Mouse (Mus musculus) heart, embryonic 12.5 days (tissue): Measurements from ENCODE around the gene Apoc2. TPM values are rescaled to one million over a fixed set of nuclear protein-coding genes. Genes with fewer than 3 reads are reported as not detected.

Experiments used
- ATAC-seq: fragments of 200-750 bp; cut with Nextera tagmentation; 2 replicates; pipeline ENCODE4 v1.8.0; 2017; ENCODE audit warnings: moderate TSS enrichment, moderate library complexity; ENCODE audit not compliant: insufficient number of reproducible peaks, low FRiP score
- H3K27ac ChIP-seq: fragments of 300-500 bp; sonication (generic); 2 replicates; pipeline ENCODE4 v1.5.1; 2016; ENCODE audit warnings: mild to moderate bottlenecking, moderate library complexity; ENCODE audit not compliant: poor library complexity, severe bottlenecking
- H3K27me3 ChIP-seq: fragments of 300-500 bp; sonication (generic); replicated peaks from 2 replicates; pipeline ENCODE4 v1.6.1; 2016; ENCODE audit warnings: mild to moderate bottlenecking, moderate library complexity
- H3K36me3 ChIP-seq: fragments of 300-500 bp; sonication (generic); 2 replicates; pipeline ENCODE4 v1.6.1; 2016; ENCODE audit warnings: mild to moderate bottlenecking, moderate library complexity
- H3K4me1 ChIP-seq: fragments of 300-500 bp; sonication (generic); replicated peaks from 2 replicates; pipeline ENCODE4 v1.6.1; 2016; ENCODE audit warnings: mild to moderate bottlenecking
- H3K4me2 ChIP-seq: fragments of 300-500 bp; sonication (generic); 2 replicates; pipeline ENCODE4 v1.6.1; 2016; ENCODE audit warnings: mild to moderate bottlenecking, moderate library complexity
- H3K4me3 ChIP-seq: fragments of 300-500 bp; sonication (generic); 2 replicates; pipeline ENCODE4 v1.5.1; 2016; ENCODE audit warnings: mild to moderate bottlenecking
- H3K9ac ChIP-seq: fragments of 300-500 bp; sonication (generic); 2 replicates; pipeline ENCODE4 v1.6.1; 2016; ENCODE audit warnings: mild to moderate bottlenecking, moderate library complexity
- H3K9me3 ChIP-seq: fragments of 300-500 bp; sonication (generic); replicated peaks from 2 replicates; pipeline ENCODE4 v1.6.1; 2016; ENCODE audit warnings: mild to moderate bottlenecking, moderate library complexity
- WGBS: fragments of 180-500 bp; shearing (Covaris S2); methylation state at CpG from one replicate; pipeline ENCODE4 v1.1.7; 2016; 5-methylcytosine and 5-hydroxymethylcytosine counted together
- polyA plus RNA-seq: library from polyadenylated mRNA; unstranded; fragments of >200 nt; fragmentation: Nextera tagmentation; extraction: Ambion mirVana; gene quantifications from 2 replicates; pipeline ENCODE4 v1.2.1, GENCODE M21; 2016

Apoc2 gene
- polyA plus RNA-seq, 1 experiment from 2014 or later, result 5.4 TPM

- 0 out of 2 replicates have a peak overlapping the region, but pooled peaks have one; percentile 69 for H3K27ac ChIP-seq
- peaks cover 10% of the 10 kb centered on the region for H3K36me3 ChIP-seq
Observed at GRCm38 (mm10) chr7:19627721-19628120, 50.0 kb downstream of the Apoc2 start.

GRCm38 (mm10) chr7:19623433-19623832, 54.3 kb downstream of the Apoc2 start:
- peaks cover 5% of the 10 kb centered on the region for H3K4me1 ChIP-seq
- no peak for ATAC-seq
- peaks cover 25% of the 10 kb centered on the region for H3K27me3 ChIP-seq
- H3K27ac ChIP-seq, result no peak overlapping the region
- H3K4me3 ChIP-seq, result no peak overlapping the region
- WGBS, result 45% methylated on average over 2 of the region's 2 CpGs
- no peak overlapping the region for H3K9ac ChIP-seq
- no peaks in the 10 kb centered on the region for H3K36me3 ChIP-seq
- H3K9me3 ChIP-seq, result no peaks in the 10 kb centered on the region
- no peak overlapping the region for H3K4me2 ChIP-seq

More at GRCm38 (mm10) chr7:19627721-19628120, 50.0 kb downstream of the Apoc2 start:
- WGBS, result 64% methylated on average over 3 of the region's 3 CpGs
- no peak overlapping the region for H3K9ac ChIP-seq
- no peak overlapping the region for H3K4me3 ChIP-seq
- H3K4me1 ChIP-seq, result no peaks in the 10 kb centered on the region
- peaks cover 7% of the 10 kb centered on the region; the same call in 1 of the 2 replicates for H3K27me3 ChIP-seq
- no peak for ATAC-seq
- H3K4me2 ChIP-seq, result peak overlapping the region; percentile 85
- no peaks in the 10 kb centered on the region for H3K9me3 ChIP-seq

GRCm38 (mm10) chr7:19622241-19622640, 55.5 kb downstream of the Apoc2 start:
- H3K4me3 ChIP-seq, result no peak overlapping the region
- no peak overlapping the region for H3K27ac ChIP-seq
- 34% methylated on average over 6 of the region's 6 CpGs for WGBS
- no peak overlapping the region for H3K9ac ChIP-seq
- no peaks in the 10 kb centered on the region for H3K9me3 ChIP-seq
- H3K4me1 ChIP-seq, result peaks cover 5% of the 10 kb centered on the region
- ATAC-seq, result no peak
- peaks cover 25% of the 10 kb centered on the region for H3K27me3 ChIP-seq
- no peaks in the 10 kb centered on the region for H3K36me3 ChIP-seq
- no peak overlapping the region for H3K4me2 ChIP-seq

Other genes starting within 250 kb of the Apoc2 start
- 11.4 and 11.7 TPM in 2 replicates for gene Mark4, start 219.1 kb downstream of the Apoc2 start, polyA plus RNA-seq
- gene Exoc3l2, start 214.6 kb downstream of the Apoc2 start, polyA plus RNA-seq, result 2.9 and 3.1 TPM in 2 replicates
- gene Bloc1s3, start 169.6 kb downstream of the Apoc2 start, polyA plus RNA-seq, result 2.4 TPM in 2 replicates
- gene Trappc6a, start 169.5 kb downstream of the Apoc2 start, polyA plus RNA-seq, result 66.4 and 74.0 TPM in 2 replicates
- gene Nkpd1, start 160.1 kb downstream of the Apoc2 start, polyA plus RNA-seq, result 0.08 TPM in 1 of 2 replicates, not detected in the other
- gene Ppp1r37, start 114.9 kb downstream of the Apoc2 start, polyA plus RNA-seq, result 26.2 and 26.5 TPM in 2 replicates
- 0.32 and 0.36 TPM in 2 replicates for gene Zfp296, start 100.7 kb downstream of the Apoc2 start, polyA plus RNA-seq
- 118 and 121 TPM in 2 replicates for gene Gemin7, start 100.3 kb downstream of the Apoc2 start, polyA plus RNA-seq
- 37.1 and 40.6 TPM in 2 replicates for gene Clasrp, start 73.5 kb downstream of the Apoc2 start, polyA plus RNA-seq
- 4.6 and 4.7 TPM in 2 replicates for gene Relb, start 48.5 kb downstream of the Apoc2 start, polyA plus RNA-seq
- gene Clptm1, start 12.9 kb downstream of the Apoc2 start, polyA plus RNA-seq, result 99.8 and 107 TPM in 2 replicates
- gene Gm44805, start 3.5 kb upstream of the Apoc2 start, polyA plus RNA-seq, result not detected in 2 replicates
- 0.41 TPM in 1 of 2 replicates, not detected in the other for gene Apoc4, start 3.5 kb upstream of the Apoc2 start, polyA plus RNA-seq
- gene Apoc1, start 14.7 kb upstream of the Apoc2 start, polyA plus RNA-seq, result 6.7 and 8.9 TPM in 2 replicates
- 399 and 400 TPM in 2 replicates for gene Apoe, start 21.2 kb upstream of the Apoc2 start, polyA plus RNA-seq
- gene Tomm40, start 37.5 kb upstream of the Apoc2 start, polyA plus RNA-seq, result 160 and 166 TPM in 2 replicates
- 99.1 and 101 TPM in 2 replicates for gene Nectin2, start 72.5 kb upstream of the Apoc2 start, polyA plus RNA-seq
- 232 and 245 TPM in 2 replicates for gene Bcam, start 93.1 kb upstream of the Apoc2 start, polyA plus RNA-seq
- gene Cblc, start 118.9 kb upstream of the Apoc2 start, polyA plus RNA-seq, result 0.27 TPM in 1 of 2 replicates, not detected in the other
- gene Bcl3, start 144.8 kb upstream of the Apoc2 start, polyA plus RNA-seq, result 1.4 and 1.7 TPM in 2 replicates
- not detected in 2 replicates for gene Gm19345, start 174.1 kb upstream of the Apoc2 start, polyA plus RNA-seq
- gene Ceacam16, start 183.4 kb upstream of the Apoc2 start, polyA plus RNA-seq, result not detected in 2 replicates
- not detected in 2 replicates for gene Ceacam19, start 210.0 kb upstream of the Apoc2 start, polyA plus RNA-seq
- gene Pvr, start 243.2 kb upstream of the Apoc2 start, polyA plus RNA-seq, result 15.7 and 16.0 TPM in 2 replicates